14 mouse cellular contexts compared by ENCODE assay signal in the genomic region with DNA sequence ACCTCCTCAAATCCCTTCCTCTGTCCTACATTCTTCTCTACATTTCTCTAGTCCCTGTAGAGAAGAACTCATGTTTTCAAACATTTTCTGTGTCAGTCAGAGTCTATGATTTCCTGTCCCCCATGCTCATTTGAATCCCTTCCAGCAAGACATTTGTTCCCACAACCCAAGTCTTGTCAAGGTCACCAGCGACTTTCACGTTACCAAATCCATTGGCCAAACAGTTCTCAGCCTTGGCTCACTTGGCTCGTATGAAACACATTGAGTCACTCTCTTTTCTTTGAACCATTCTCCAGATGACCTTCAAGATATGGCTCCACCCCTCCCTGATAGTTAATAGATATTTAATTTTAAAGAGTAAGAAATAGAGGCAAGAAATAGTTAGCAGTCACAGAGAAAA. TPM values are rescaled to one million over a fixed set of nuclear protein-coding genes. Genes with fewer than 3 reads are reported as not detected.
"Had no signal": no experiment of that assay in that cellular context is flagged by ENCODE, and none has a peak within 500 bp of the region (broad histone marks: within the 10 kb centered on the region; RNA-seq: fewer than 3 reads in every experiment).

No protein-coding gene starts in this region.

- H3K4me3 ChIP-seq: kidney, embryonic 15.5 days; left cerebral cortex, adult 2 months; limb, embryonic 12.5 days; myocyte; neural tube, embryonic 15.5 days had no signal

- H3K9me3 ChIP-seq: kidney, embryonic 15.5 days; limb, embryonic 12.5 days; neural tube, embryonic 15.5 days had no signal

- H3K27ac ChIP-seq: kidney, embryonic 15.5 days; left cerebral cortex, adult 2 months; limb, embryonic 12.5 days; liver, embryonic 14.5 days; neural tube, embryonic 15.5 days; stomach, postnatal 0 days had no signal

- H3K36me3 ChIP-seq: kidney, embryonic 15.5 days; limb, embryonic 12.5 days; neural tube, embryonic 15.5 days had no signal

- H3K27me3 ChIP-seq: kidney, embryonic 15.5 days; limb, embryonic 12.5 days; neural tube, embryonic 15.5 days had no signal

- DNase-seq: kidney, postnatal 14 days; lung, adult 2 months; midbrain, embryonic 14.5 days; thymus, postnatal 4 days had no signal

RNA-seq across cellular contexts. Expression of a gene that starts 55.7 kb away (rescaled TPM):
- total RNA-seq: liver, adult 2 months had no signal
- polyA plus RNA-seq: kidney, embryonic 15.5 days; large intestine, adult 2 months; limb, embryonic 12.5 days; liver, adult 2 months; lung, adult 2 months; midbrain, embryonic 14.5 days; neural tube, embryonic 11.5 days; neural tube, embryonic 15.5 days; stomach, postnatal 0 days had no signal
